Mouse (Mus musculus): ENCODE measurements around the gene Abr. TPM values are rescaled to one million over a fixed set of nuclear protein-coding genes. Genes with fewer than 3 reads are reported as not detected.

Abr gene
- polyA plus RNA-seq, 1 experiment from 2014 or later, result 41.4 TPM

- Histone ChIP-seq H3K27ac (ENCODE audit: low read depth, low read length) (peak overlapping the region; percentile 30), H3K36me3 (ENCODE audit: control insufficient read depth, insufficient read depth, low read length) (no peaks in the 10 kb centered on the region; the same call in none of the 2 replicates), H3K9ac (ENCODE audit: low read length) (peak overlapping the region; percentile 54), H3K4me1 (ENCODE audit: control insufficient read depth, insufficient read depth, low read length) (peaks cover 20% of the 10 kb centered on the region), H3K4me3 (ENCODE audit: low read depth, low read length) (peak overlapping the region; percentile 21), H3K27me3 (ENCODE audit: control insufficient read depth, insufficient read depth, low read length) (peaks cover 8% of the 10 kb centered on the region), H3K4me2 (peak overlapping the region; percentile 43), H3K9me3 (ENCODE audit: control insufficient read depth, low read length) (no peaks in the 10 kb centered on the region)
- ATAC-seq (ENCODE audit: low FRiP score) (peak; percentile 75), DNase-seq (ENCODE audit: low spot score, missing footprints) (peak; percentile 90)
- WGBS, result 6% methylated on average over 27 of the region's 28 CpGs
These were observed 185.2 kb downstream of the Abr start for GRCm38 (mm10) chr11:76436864-76437437.

- no peak overlapping the region for H3K27ac ChIP-seq (ENCODE audit: low read depth, low read length)
- H3K9me3 ChIP-seq (ENCODE audit: control insufficient read depth, low read length), result no peaks in the 10 kb centered on the region
- no peak overlapping the region for H3K4me3 ChIP-seq (ENCODE audit: low read depth, low read length)
- peaks cover 8% of the 10 kb centered on the region for H3K27me3 ChIP-seq (ENCODE audit: control insufficient read depth, insufficient read depth, low read length)
- WGBS, result 86% methylated on average over 5 of the region's 5 CpGs
- DNase-seq (ENCODE audit: low spot score, missing footprints) (no peak), ATAC-seq (ENCODE audit: low FRiP score) (no peak)
- no peaks in the 10 kb centered on the region; the same call in 1 of the 2 replicates for H3K36me3 ChIP-seq (ENCODE audit: control insufficient read depth, insufficient read depth, low read length)
- peaks cover 20% of the 10 kb centered on the region for H3K4me1 ChIP-seq (ENCODE audit: control insufficient read depth, insufficient read depth, low read length)
- H3K9ac ChIP-seq (ENCODE audit: low read length), result no peak overlapping the region
- H3K4me2 ChIP-seq, result no peak overlapping the region
These were observed 186.1 kb downstream of the Abr start for GRCm38 (mm10) chr11:76436009-76436408.

- Histone ChIP-seq H3K9ac (ENCODE audit: low read length) (no peak overlapping the region), H3K27ac (ENCODE audit: low read depth, low read length) (no peak overlapping the region), H3K27me3 (ENCODE audit: control insufficient read depth, insufficient read depth, low read length) (no peaks in the 10 kb centered on the region), H3K9me3 (ENCODE audit: control insufficient read depth, low read length) (no peaks in the 10 kb centered on the region), H3K4me1 (ENCODE audit: control insufficient read depth, insufficient read depth, low read length) (no peaks in the 10 kb centered on the region), H3K4me3 (ENCODE audit: low read depth, low read length) (no peak overlapping the region), H3K4me2 (no peak overlapping the region), H3K36me3 (ENCODE audit: control insufficient read depth, insufficient read depth, low read length) (no peaks in the 10 kb centered on the region; the same call in 1 of the 2 replicates)
- WGBS, result 73% methylated on average over 6 of the region's 6 CpGs
- ATAC-seq (ENCODE audit: low FRiP score) (no peak), DNase-seq (ENCODE audit: low spot score, missing footprints) (no peak)
These were observed 192.0 kb downstream of the Abr start for GRCm38 (mm10) chr11:76429966-76430631.

GRCm38 (mm10) chr11:76429556-76429955, 192.6 kb downstream of the Abr start:
- Histone ChIP-seq H3K9me3 (ENCODE audit: control insufficient read depth, low read length) (no peaks in the 10 kb centered on the region), H3K4me3 (ENCODE audit: low read depth, low read length) (no peak overlapping the region), H3K4me1 (ENCODE audit: control insufficient read depth, insufficient read depth, low read length) (no peaks in the 10 kb centered on the region), H3K36me3 (ENCODE audit: control insufficient read depth, insufficient read depth, low read length) (no peaks in the 10 kb centered on the region; the same call in 1 of the 2 replicates), H3K27me3 (ENCODE audit: control insufficient read depth, insufficient read depth, low read length) (no peaks in the 10 kb centered on the region), H3K27ac (ENCODE audit: low read depth, low read length) (no peak overlapping the region), H3K4me2 (no peak overlapping the region), H3K9ac (ENCODE audit: low read length) (no peak overlapping the region)
- ATAC-seq (ENCODE audit: low FRiP score) (no peak), DNase-seq (ENCODE audit: low spot score, missing footprints) (no peak)
- 55% methylated on average over 7 of the region's 7 CpGs for WGBS

DNA sequence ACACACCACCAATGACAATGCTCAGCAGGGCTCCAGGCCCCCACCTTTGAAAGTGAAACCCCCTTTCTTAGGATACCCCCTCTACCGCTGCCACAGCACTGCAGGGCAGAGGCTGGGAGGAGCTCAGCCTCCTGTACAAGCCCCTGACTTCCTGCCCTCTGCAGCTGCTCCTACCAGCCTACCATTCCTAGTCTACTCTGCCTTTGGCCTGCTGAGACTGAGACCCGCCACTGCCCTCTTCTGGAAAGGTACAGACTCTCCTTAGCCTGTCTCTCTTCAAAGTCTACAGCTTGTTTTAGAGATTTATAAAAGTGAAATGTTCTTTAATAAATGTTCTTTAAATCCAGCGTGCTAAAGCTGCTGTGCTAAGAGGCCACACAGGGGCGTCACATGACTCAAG, 193.1 kb downstream of the Abr start:
- Histone ChIP-seq H3K9ac (ENCODE audit: low read length) (no peak overlapping the region), H3K9me3 (ENCODE audit: control insufficient read depth, low read length) (no peaks in the 10 kb centered on the region), H3K4me1 (ENCODE audit: control insufficient read depth, insufficient read depth, low read length) (no peaks in the 10 kb centered on the region), H3K4me2 (no peak overlapping the region), H3K27me3 (ENCODE audit: control insufficient read depth, insufficient read depth, low read length) (no peaks in the 10 kb centered on the region), H3K27ac (ENCODE audit: low read depth, low read length) (no peak overlapping the region), H3K36me3 (ENCODE audit: control insufficient read depth, insufficient read depth, low read length) (no peaks in the 10 kb centered on the region; the same call in 1 of the 2 replicates), H3K4me3 (ENCODE audit: low read depth, low read length) (no peak overlapping the region)
- 66% methylated on average over 4 of the region's 4 CpGs for WGBS
- no peak for ATAC-seq (ENCODE audit: low FRiP score)
- no peak for DNase-seq (ENCODE audit: low spot score, missing footprints)

GRCm38 (mm10) chr11:76427781-76428180, 194.3 kb downstream of the Abr start:
- no peak overlapping the region for H3K27ac ChIP-seq (ENCODE audit: low read depth, low read length)
- no peak overlapping the region for H3K4me3 ChIP-seq (ENCODE audit: low read depth, low read length)
- 84% methylated on average over 3 of the region's 3 CpGs for WGBS
- H3K4me1 ChIP-seq (ENCODE audit: control insufficient read depth, insufficient read depth, low read length), result no peaks in the 10 kb centered on the region
- DNase-seq (ENCODE audit: low spot score, missing footprints), result no peak
- H3K36me3 ChIP-seq (ENCODE audit: control insufficient read depth, insufficient read depth, low read length), result no peaks in the 10 kb centered on the region
- H3K9ac ChIP-seq (ENCODE audit: low read length), result no peak overlapping the region
- H3K9me3 ChIP-seq (ENCODE audit: control insufficient read depth, low read length), result no peaks in the 10 kb centered on the region
- H3K27me3 ChIP-seq (ENCODE audit: control insufficient read depth, insufficient read depth, low read length), result no peaks in the 10 kb centered on the region
- no peak for ATAC-seq (ENCODE audit: low FRiP score)
- no peak overlapping the region for H3K4me2 ChIP-seq

DNA sequence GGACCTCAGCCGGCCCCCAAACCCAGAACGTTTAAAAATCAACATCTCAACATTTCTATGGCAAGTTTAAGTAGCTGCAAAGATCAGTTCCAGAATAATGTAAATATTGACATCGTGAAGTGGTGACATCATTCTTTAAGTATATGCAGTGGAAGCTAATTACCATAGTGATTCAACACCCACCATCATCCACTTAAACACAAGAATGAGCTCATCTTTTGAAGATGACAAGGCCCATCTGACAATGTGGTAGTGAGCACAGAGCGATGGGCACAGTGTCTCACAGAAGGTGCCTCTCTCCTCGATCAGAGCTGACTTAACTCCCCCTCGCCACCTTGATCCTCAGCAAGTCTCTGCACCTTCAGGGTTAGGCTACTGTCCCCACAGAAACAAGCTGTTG, 196.4 kb downstream of the Abr start:
- H3K9me3 ChIP-seq (ENCODE audit: control insufficient read depth, low read length), result no peaks in the 10 kb centered on the region
- no peak overlapping the region for H3K27ac ChIP-seq (ENCODE audit: low read depth, low read length)
- no peak for DNase-seq (ENCODE audit: low spot score, missing footprints)
- no peaks in the 10 kb centered on the region for H3K36me3 ChIP-seq (ENCODE audit: control insufficient read depth, insufficient read depth, low read length)
- H3K4me3 ChIP-seq (ENCODE audit: low read depth, low read length), result no peak overlapping the region
- H3K4me2 ChIP-seq, result no peak overlapping the region
- H3K27me3 ChIP-seq (ENCODE audit: control insufficient read depth, insufficient read depth, low read length), result no peaks in the 10 kb centered on the region
- no peak for ATAC-seq (ENCODE audit: low FRiP score)
- no peaks in the 10 kb centered on the region for H3K4me1 ChIP-seq (ENCODE audit: control insufficient read depth, insufficient read depth, low read length)
- H3K9ac ChIP-seq (ENCODE audit: low read length), result no peak overlapping the region
- 88% methylated on average over 6 of the region's 6 CpGs for WGBS

DNA sequence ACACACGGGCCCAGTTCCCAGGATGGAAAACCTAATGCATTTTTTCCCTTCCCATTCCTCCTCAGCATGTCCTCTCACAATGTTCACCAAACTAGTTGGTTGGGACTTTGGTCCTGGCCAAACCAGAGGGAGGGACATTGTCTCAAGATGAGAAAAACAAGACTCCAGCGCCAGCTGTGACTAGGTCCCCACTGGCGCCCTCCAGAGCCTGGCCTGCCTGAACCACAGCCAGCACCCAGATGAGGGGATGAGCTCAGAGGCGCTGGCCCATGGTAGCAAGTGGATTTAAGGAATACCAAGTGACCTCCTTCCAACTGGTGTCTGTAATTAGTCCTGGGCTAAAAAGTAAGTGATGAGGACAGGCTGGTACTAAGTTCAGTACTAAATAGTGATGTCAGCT, 201.2 kb downstream of the Abr start:
- no peaks in the 10 kb centered on the region for H3K9me3 ChIP-seq (ENCODE audit: control insufficient read depth, low read length)
- DNase-seq (ENCODE audit: low spot score, missing footprints) (no peak), ATAC-seq (ENCODE audit: low FRiP score) (no peak)
- no peak overlapping the region for H3K27ac ChIP-seq (ENCODE audit: low read depth, low read length)
- H3K4me2 ChIP-seq, result no peak overlapping the region
- no peak overlapping the region for H3K4me3 ChIP-seq (ENCODE audit: low read depth, low read length)
- no peaks in the 10 kb centered on the region for H3K4me1 ChIP-seq (ENCODE audit: control insufficient read depth, insufficient read depth, low read length)
- no peak overlapping the region for H3K9ac ChIP-seq (ENCODE audit: low read length)
- WGBS, result 70% methylated on average over 4 of the region's 4 CpGs
- H3K27me3 ChIP-seq (ENCODE audit: control insufficient read depth, insufficient read depth, low read length), result no peaks in the 10 kb centered on the region
- H3K36me3 ChIP-seq (ENCODE audit: control insufficient read depth, insufficient read depth, low read length), result peaks cover 15% of the 10 kb centered on the region

- Histone ChIP-seq H3K4me3 (ENCODE audit: low read depth, low read length) (no peak overlapping the region), H3K4me2 (no peak overlapping the region), H3K9ac (ENCODE audit: low read length) (no peak overlapping the region), H3K36me3 (ENCODE audit: control insufficient read depth, insufficient read depth, low read length) (peaks cover 20% of the 10 kb centered on the region), H3K27ac (ENCODE audit: low read depth, low read length) (no peak overlapping the region), H3K27me3 (ENCODE audit: control insufficient read depth, insufficient read depth, low read length) (no peaks in the 10 kb centered on the region), H3K9me3 (ENCODE audit: control insufficient read depth, low read length) (no peaks in the 10 kb centered on the region), H3K4me1 (ENCODE audit: control insufficient read depth, insufficient read depth, low read length) (no peaks in the 10 kb centered on the region)
- ATAC-seq (ENCODE audit: low FRiP score) (no peak), DNase-seq (ENCODE audit: low spot score, missing footprints) (no peak)
- WGBS, result 76% methylated on average over 4 of the region's 4 CpGs
These were observed 202.9 kb downstream of the Abr start for GRCm38 (mm10) chr11:76419179-76419578.

Measured in midbrain, embryonic 11.5 days (tissue).